Mouse (Mus musculus) T-helper 17 cell (primary cell): ENCODE measurements around the gene Gigyf2.

Experiments used
- in situ Hi-C, 2 experiments: fragments of 300-600 bp; cut with MboI, MseI; formaldehyde crosslinking; loops; 1 replicate in 1 of 2; 2 replicates in 1 of 2; pipeline ENCODE4 v1.15.1; 2025; ENCODE audit warnings: high pct_unique_total_duplicates in 2 of 2

Gene Gigyf2

DNA sequence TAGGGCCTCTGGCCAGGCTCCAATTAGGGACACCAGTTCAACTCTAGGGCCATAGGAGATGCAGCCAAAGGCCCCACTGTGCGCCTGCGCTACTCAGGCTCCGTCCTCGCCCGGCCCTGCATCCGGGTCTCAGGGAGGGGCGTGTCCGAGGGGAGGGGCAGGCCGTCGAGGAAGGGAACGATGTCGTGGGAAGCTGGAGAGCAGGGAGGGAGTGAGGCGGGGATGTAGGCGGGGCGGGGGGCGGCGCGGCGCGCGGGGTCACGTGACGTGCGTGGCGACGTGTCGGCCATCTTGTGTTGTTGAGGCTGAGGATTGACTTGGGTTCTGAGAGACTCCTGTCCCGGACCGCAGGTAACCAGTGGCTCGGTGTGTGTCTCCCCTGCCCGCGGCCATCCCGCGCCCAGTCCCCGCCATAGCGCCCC, at the start of gene Gigyf2:
TSS of gene Gigyf2 (plus strand) at position 257 of the 422 bp plus-strand sequence.
- in situ Hi-C loops, result loop anchor here in 1 of 2 experiments (5.0 kb wide), 1 partner anchor 79 kb away; no protein-coding TSS in a partner anchor

- in situ Hi-C loops, result no loop called here
Observed at GRCm38 (mm10) chr1:87280281-87280680, 46.5 kb upstream of the Gigyf2 start.

DNA sequence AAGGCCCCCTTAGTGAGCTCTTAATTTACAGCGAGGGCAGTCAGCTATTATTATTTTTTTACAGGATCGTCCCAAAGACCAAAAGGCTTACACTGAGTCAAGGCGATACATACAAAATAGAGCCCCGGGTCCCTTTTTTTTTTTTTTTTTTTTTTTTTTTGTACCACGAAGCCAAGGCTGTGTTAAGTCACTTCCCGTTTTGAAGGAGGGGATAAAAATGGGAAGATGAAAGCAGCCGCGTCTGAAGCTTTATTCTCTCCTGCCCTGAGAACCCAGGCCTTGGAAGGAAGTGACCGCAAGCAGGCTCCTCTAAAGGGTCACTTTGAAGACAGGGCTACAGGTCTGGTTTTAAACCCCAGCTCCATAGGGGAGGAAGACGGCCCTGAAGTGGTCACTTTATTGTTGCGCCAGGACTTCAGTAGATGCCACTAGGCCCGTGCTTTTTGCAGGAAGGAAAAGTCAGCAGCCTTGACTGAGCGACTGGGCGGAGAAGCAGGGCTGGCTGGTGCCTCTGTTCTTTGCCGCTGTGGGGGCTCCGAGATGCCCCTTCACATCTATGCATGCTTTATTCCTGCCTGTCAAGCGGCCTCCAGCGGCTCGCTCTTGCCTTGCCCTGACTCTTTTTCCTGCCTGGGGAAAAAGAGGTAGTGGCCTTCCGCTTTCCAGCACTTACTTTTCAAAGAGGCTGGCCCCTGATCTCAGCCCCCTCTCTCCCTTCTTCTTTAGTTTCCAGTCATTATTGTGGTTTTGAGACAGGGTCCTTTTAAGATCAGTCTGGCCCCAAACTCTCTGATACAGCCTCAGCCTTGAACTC, 45.0 kb upstream of the Gigyf2 start:
- in situ Hi-C loops, result no loop called here

- in situ Hi-C loops, result no loop called here
Observed at GRCm38 (mm10) chr1:87282413-87282788, 44.4 kb upstream of the Gigyf2 start.

DNA sequence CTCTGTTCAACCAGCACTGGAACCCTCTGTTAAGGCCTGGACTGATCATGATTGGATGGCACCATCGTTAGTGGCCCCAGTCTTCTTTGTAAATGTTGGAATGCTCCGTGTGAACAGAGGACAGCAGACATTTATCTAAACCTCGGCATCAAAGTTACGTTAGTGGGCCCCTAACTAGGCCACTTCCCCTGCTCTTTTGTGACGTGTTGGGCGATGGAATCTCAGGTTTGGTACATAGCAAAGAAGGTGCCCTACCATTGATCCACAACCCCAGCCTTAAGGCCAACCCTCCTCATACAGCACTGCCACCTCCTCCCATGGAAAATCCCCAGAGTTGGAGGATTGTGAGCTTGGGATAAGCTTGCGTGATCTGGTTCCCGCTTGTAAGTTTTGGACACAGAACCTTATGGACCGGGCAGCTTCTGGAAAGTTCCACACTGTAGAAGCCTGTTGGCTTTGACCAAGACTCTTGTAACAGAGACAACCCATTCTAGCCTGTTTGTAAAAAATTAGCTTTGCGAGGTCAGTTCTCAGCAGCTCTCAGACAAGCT, 43.3 kb upstream of the Gigyf2 start:
- in situ Hi-C loops, result no loop called here

DNA sequence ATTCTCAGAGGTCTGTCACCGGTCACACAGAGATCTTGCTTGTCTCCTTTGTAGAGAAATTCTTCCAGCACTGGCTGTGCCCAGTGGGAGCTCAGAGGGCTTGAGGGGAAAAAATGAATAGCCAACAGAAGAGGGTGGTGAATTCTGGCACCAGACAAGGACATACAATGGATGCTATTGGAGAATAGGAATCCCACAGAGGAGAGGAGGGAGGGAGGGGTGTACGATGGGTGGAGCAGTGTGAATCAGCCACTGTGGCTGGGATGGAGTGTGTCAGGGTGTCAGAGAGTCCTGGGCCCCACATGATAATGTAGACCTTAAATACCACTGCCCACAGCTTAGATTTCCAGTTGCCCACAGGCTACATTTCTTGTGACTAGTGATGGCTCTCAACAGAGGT, 39.7 kb upstream of the Gigyf2 start:
- in situ Hi-C loops, result no loop called here

GRCm38 (mm10) chr1:87291416-87291815, 35.4 kb upstream of the Gigyf2 start:
- in situ Hi-C loops, result loop anchor here in 1 of 2 experiments (10.0 kb wide), 1 partner anchor 1023 kb away; no protein-coding TSS in a partner anchor

DNA sequence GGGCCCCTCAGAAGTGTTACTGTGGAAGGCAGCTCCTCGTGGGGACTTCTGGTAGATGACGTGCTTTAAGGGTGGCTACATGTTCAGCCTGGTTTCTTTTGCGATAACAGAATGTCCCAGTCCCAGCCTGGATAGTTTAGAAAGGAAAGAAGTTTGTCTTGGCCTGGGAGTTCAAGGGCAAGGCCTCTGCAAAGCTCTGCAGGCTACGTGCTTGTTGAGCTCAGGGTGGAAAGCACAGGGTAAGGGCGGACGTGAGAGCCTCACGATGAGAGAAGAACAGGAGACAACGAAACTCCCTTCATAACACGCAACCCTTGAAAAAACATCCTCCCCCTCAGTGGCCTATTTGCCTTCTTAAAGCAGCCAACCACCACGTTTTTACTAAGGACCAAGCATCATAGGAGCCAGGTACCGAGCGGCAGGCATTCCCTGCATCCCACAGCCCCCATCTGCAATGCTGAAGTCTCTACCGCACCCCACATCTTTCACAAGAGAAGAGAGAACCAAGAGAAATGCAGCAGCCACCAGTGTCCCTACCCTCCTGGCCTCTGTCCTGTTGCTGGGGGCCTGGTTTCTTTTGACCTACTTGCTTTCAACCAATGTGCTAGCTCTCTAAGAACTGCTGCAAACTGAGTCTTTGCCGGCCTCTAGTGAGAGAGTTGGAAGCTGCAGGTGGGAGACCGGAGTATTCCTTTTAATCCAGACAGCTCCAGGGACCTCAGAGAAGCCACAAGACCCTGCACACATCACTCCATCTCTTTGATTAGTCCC, 34.2 kb upstream of the Gigyf2 start:
- in situ Hi-C loops, result loop anchor here in 1 of 2 experiments (10.0 kb wide), 1 partner anchor 1022 kb away; no protein-coding TSS in a partner anchor

- in situ Hi-C loops, result loop anchor here in 1 of 2 experiments (10.0 kb wide), 1 partner anchor 1021 kb away; no protein-coding TSS in a partner anchor
Observed at GRCm38 (mm10) chr1:87294063-87294710, 32.6 kb upstream of the Gigyf2 start.

DNA sequence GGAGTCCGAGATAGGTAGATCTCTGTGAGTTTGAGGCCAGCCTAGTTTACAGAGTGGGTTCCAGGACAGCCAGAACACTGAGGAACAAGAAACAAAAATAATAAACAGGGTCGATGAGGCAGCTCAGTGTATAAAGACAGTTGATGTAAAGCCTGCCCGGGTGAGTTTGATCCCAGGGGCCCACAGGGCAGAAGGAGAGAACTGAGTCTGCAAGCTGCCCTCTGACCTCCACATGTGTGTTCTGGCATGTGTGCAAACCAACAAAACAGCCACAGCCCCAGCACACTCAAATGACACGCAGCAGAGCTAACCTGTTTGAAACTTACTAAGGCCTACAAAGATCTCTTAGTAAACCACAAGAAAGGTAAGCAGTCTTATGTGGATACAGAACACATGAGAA, 31.8 kb upstream of the Gigyf2 start:
- in situ Hi-C loops, result loop anchor here in 1 of 2 experiments (10.0 kb wide), 1 partner anchor 1020 kb away; no protein-coding TSS in a partner anchor

DNA sequence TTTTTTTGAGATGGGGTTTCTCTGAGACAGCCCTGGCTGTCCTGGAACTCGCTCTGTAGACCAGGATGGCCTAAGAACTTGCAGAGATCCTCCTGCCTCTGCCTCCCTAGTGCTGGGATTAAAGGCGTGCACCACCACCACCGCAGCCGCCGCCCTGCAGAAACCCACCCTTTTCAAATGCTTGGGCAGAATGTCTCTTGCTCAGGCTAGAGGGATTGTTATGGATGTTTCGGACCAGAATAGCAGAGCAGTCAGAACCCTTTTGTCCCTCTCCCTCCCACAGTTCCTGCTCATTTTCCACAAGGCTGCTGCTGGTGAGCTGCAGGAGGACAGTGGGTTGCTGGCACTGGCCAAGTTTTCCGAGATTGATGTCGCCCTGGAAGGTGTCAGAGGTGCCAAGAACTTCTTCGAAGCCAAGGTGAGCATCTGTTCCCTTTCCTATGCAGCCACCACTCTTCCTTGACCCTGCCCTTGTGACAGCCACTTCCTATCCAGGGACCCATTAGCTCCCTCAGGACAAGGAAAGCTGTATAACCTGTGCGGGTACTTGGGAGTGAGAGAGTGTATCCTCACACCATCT, 29.4 kb upstream of the Gigyf2 start:
- in situ Hi-C loops, result loop anchor here in 1 of 2 experiments (10.0 kb wide), 1 partner anchor 1017 kb away; no protein-coding TSS in a partner anchor

DNA sequence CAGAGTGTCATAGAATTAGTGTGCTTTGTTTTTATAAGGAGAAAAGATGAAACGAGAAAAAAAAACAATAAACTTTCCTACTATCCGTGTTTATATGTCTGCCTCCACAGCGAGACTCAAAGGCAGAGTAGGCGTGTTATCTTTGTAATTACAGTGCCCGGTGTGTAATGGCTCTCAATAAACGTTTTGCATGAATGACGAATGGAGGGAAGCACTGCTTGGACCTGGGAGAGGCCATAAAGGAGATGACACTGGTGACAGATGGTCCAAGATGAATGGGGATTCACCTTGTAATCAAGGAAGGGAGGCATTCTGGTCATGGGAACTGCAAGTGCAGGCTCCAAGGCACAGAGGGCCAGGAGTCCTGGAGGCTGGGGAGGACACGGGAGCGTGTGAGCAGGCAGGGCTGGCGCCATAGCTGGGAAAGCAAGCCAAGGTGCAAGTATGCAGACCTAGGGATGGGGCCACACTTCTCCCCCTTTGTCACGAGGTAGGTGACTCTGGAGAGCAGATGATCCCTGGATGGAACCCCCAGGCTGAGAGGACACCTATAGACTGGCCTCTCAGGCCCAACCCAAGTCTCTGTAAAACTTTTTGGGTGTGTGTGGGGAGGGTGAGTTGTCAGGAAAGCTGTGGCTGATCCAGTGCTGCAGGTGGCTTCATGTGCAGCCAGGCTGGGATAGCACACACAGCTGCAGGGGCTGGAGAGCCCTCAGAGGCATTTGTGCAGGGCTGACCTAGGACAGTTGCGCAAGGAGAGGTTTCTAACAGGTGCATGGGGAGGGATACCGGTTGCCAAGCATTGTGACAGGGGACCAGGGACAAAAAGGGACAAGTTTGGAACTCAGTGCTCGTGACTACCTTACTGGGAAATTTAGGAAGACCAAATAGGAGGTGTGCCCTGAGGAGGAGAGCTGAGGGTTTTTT, 26.2 kb upstream of the Gigyf2 start:
- in situ Hi-C loops, result no loop called here

GRCm38 (mm10) chr1:87301971-87302370, 24.8 kb upstream of the Gigyf2 start:
- in situ Hi-C loops, result no loop called here

GRCm38 (mm10) chr1:87308952-87309351, 17.8 kb upstream of the Gigyf2 start:
- in situ Hi-C loops, result no loop called here

DNA sequence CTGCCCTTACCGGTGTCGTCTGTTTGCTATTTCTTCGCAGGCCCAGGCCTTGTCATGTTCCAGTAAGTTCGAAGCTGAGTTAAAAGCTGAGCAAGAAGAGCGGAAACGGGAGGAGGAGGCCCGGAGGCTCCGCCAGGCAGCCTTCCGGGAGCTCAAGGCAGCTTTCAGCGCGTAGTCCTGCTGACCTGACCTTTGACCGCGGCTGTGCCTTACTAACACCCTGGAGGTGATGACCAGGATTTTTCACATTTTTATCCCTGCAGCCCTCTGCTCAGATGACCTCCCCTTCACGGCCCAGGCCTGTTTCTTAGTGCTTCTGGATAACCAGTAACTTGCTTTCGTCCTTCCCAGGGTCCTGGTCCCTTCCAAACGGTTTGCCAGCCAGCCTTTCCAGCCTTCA, 17.2 kb upstream of the Gigyf2 start:
- in situ Hi-C loops, result no loop called here

DNA sequence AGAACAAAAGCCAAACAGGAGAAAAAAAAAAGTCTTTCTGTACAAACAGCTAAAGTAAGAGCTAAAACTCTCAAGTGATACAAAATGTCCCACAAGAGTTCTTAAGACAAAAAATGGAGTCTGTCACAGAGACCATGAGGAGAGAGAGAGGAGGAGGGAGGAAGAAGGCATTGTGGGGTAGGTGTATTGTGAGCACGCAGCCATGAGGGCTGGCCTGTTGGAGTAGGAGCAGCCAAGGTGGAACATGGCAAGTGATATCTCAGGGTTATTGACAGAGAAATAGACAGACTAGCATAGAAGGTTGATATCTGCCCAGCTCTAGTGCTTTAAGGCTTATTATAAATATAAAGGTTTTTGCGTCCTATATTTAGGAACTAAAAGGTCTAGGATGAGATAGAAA, 14.1 kb upstream of the Gigyf2 start:
- in situ Hi-C loops, result no loop called here

- in situ Hi-C loops, result no loop called here
Observed at GRCm38 (mm10) chr1:87313116-87313515, 13.7 kb upstream of the Gigyf2 start.

DNA sequence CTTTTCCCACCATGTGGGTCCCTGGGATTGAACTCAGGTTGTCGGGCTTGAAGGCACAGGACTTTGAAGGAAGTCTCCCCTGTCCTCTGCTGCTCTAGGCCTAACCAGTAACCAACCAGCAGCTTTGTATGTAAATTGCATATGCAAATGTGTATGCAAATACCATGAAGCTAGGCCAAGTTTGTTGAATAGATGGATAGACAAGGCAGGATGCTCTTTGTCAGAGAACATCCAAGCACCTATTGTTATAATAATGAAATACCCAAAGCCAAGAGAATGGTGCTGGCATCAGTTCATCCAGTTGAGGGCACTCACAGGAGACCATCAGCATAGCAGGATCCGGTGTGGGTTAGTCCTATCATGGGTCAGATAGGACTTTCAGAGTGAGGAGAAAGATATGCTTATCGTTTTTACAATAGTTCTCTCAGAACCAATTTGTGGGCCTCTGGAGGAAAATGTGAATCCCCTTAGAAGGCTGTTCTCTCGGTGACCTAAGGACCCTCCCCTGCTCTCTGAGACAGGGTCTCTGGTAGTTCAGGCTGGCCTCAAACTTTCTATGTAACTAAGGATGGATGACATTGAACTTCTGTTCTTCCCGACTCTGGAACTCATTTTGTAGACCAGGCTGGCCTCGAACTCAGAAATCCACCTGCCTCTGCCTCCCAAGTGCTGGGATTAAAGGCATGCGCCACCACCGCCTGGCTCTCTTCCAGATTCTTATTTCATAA, 12.8 kb upstream of the Gigyf2 start:
- in situ Hi-C loops, result no loop called here

DNA sequence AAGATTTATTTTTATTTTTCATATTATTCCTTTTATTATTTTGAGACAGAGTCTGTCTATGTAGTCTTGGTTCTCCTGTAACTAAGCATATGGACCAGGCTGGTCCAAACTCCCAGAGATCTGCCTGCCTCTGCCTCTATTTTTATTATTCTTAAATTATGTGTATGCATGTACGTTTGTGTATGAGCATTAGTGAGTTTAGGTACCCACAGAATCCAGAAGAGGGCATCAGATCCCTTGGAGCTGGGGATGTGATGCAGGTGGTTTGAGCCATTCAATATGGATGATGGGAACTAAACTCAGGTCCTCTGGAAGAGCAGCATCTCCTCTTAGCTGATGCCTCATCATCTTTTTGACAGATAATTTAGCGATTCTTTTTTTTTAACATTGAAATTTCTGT, 11.4 kb upstream of the Gigyf2 start:
- in situ Hi-C loops, result no loop called here
